Mouse (Mus musculus): ENCODE results near the gene Zfp3.
"Not testable (repeated sequence)": the region's sequence is repeated elsewhere in the genome, so short reads cannot be mapped to it uniquely, and the experiment has no call there.

Zfp3 gene

DNA sequence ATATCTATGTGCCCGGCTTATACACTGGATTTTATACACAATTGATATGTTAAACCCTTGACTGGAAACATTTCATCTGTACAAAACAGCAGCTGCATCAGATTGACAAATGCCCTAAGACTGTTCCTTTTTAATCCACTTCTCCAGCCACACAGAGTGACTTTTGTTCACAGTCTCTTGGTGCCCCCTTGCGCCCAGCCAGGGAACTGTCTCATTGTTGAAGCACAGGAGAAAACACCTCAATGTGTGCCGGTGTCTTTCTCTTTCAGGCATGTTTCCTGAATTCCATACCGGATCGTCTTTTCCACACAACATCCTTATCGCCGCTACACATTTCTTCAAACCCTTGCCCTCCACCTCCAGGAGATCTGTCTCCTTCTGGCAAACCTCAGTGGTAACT, 8.4 kb upstream of the Zfp3 start:
- peak; percentile 23 for DNase-seq (ENCODE audit: extremely low read depth, low read depth)

DNA sequence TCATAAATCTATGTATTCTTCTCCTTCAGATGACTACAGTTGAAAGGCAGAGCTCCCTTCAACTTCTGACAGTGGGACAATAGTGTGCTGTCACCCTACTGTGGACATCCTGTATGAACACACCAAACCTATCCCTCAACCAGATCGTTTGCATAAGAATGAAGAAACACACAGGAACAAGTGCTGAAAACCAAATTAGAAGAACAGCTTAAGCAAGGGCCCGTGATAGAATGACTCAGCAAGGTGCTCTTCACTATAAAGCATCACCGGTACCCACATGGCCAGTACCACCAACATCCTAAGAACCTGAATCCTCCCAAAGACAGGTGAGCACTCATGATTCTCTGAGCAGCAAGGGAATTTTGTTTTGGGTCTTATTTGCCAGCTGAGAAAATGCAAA, 3.6 kb upstream of the Zfp3 start:
- DNase-seq (ENCODE audit: extremely low read depth, low read depth), result not testable (repeated sequence)

DNA sequence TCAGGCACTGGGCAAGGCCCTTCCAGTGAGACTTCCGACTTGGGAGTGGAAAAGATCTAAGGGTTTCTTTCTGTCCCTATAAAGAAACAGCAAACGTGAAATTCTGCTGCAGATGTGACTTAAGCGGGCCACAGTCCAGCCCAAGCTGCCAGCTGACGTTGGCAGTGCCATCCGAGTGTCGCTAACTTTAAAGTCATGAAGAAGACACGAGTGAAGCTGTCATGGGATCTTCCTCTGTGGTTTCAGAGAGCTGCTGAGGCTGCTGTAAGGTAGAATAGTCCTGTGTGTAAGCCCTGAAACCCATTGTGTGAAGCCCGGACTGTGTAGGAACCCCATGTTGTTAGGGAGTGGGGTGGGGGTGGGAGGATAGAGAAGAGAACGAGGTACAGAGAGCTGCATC, 1.4 kb upstream of the Zfp3 start:
- no peak for DNase-seq (ENCODE audit: extremely low read depth, low read depth)

DNA sequence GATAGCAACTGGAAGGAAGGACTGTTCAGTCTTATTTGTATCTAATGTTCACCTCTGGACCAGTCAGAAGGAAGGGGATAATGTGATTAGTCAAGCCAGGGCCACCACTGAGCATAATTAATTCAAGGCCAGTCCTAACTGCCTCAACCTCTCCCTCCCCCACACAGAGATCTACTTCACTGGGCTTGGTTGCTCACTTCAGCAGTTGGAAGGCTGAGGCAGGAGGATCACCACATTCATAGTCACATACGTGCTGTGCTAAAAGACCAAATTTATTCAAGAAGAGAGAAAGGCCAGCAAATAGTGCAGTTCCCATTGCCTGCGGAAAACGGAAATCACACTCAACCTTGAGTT, 450 bp upstream of the Zfp3 start:
- DNase-seq (ENCODE audit: extremely low read depth, low read depth), result no peak

DNA sequence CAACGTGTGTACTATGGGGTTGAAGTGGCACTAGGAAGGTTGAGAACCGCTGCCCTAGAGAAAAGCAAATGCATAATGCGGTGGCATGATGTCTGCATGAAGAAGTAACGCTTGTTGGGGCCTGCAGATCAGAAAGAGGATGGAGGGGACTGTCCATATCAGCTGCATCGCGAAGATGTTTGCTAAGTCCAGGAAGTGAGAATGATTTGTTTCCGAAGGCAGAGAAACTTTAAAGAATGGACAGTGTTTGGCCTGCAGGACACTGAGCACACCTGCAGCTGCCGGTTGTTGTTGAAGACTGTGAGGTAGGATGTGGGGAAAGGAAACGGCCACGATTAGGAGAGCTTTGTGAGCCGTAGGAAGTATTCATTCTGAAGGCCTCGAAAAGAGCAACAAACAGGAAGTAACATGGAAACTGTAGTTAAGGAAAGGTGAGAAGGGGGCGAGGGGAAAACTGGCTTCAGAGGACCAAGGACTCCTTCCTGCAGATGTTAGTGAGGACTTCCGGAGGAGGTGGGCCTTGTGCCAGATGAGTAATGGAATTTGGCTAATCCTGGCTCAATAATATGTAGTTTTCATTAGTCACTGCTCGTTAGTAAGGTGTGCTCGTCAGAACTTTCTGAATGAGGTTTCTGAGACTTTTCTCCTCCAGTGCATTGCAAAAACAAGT, 1.9 kb downstream of the Zfp3 start:
- no peak for DNase-seq (ENCODE audit: extremely low read depth, low read depth)

DNA sequence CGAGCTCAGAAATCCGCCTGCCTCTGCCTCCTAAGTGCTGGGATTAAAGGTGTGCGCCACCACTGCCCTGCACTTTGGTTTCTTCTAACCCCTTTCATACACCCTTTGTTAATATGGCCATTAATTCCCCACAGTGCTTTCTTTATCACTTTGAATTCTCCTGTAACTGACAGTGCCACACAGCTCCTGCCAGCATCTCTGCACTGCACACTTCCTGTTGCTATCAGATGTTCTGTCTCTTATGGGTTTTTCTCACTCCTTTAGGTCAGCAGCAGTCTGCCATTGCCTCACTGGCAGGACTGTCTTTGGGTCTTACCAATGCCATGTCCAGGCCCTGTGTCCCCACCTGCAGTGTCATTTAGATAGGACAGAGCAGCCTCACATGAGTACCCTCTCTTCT, 6.8 kb downstream of the Zfp3 start:
- DNase-seq (ENCODE audit: extremely low read depth, low read depth), result no peak

DNA sequence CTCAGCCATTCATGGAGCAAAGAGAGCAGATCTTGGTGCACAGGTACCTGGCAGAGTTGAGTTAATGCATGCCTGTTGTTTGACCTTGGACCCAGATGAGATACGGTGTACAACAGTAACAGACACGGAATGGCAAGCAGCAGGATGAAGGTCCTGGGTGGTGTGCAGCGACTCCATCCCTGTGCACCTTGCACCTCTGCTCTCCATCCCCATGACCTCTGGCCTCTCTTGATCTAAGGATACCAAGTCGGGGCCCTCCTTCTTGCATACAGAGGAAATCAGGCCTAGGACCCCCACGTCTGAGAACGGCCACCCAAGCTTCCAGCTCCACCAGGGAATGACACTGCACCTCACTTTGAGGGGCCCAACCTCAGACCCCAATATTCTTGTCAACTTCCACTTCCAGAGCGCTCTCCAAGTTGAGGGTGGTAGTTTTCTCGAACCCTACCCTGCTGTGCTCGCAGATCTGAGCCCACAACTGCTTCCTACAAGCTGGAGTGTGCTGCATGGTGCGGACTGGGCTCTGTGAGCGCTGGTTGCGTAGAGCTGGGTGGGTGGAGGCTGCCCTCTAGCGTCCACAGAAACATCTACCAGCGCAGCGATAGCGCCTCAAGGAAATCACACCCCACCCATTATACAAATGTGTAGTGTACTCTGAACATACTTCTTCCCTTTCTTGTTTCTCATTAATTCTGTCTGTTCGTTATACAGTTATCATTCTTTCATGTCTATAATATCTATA, 13.0 kb downstream of the Zfp3 start:
- peak; percentile 60 for DNase-seq (ENCODE audit: extremely low read depth, low read depth)

DNA sequence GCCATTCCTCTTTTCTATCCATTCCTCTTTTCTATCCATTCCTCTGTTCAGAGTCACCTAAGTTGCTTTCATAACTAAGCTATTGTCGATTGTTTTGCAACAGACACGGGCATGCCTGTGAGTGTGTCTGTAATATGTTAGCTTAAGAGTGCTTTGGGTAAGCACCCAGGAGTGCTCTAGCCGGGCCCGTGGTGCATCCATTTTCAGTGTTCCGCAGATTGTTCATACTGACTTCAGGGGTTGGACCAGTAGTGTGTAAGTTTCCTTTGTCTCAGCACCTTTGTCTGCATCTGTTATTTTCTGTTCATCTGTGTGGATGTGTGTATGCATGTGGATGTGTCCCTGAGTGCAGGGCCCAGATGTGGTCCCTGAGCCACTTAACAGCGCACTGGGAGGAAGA, 13.6 kb downstream of the Zfp3 start:
- no peak for DNase-seq (ENCODE audit: extremely low read depth, low read depth)

DNA sequence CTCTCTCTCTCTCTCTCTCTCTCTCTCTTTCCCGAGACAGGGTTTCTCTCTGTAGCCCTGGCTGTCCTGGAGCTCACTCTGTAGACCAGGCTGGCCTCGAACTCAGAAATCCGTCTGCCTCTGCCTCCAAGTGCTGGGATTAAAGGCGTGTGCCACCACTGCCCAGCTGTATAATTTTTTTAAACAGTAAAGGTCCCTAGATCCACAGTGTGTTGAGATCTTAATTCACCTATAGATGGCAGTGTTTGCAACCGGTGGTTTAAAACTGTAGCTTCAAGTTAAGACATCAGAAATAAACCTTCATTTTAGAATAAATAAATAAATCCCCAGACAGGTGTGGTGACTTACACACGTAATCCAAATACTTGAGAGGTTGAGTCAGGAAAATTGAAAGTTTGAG, 14.0 kb downstream of the Zfp3 start:
- peak; percentile 56 for DNase-seq (ENCODE audit: extremely low read depth, low read depth)

DNA sequence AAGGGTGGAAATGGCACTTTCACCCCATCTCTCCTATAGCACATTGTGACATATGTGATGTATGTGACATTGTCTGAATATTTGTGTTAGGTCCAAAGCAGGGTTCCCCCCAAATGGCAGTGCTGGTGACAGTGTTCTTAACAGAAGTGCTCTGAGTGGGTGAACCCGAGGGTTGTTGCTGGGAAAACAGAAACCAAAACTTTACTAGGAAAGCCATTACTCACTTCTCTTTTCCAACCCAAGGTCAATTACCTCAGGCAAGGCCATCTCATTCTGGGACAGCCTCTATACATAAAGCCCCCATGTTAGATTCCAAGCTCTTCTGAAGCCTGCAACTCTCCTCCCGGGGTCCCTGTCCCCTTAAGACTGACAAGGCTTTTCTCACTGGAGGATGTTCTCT, 21.9 kb downstream of the Zfp3 start:
- DNase-seq (ENCODE audit: extremely low read depth, low read depth), result no peak

DNA sequence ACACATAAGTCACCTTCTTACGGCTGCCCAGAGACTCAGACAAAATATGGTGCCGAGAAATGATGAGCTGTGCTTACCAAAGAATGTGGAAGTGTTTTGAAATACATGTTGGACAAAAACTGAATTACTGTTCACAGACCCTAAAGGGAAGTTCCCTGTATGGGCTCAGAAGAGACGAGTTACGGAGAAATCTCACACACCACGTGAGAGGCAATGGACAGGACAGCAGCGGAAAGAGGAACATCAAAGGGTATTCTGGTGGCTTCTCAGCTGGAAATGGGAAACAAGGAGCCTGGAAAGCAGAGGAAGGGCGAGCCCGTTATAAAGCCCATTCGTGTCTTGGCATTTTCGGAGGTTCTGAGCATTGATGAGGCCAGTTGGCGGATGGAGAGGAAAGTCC, 23.0 kb downstream of the Zfp3 start:
- DNase-seq (ENCODE audit: extremely low read depth, low read depth), result no peak

DNA sequence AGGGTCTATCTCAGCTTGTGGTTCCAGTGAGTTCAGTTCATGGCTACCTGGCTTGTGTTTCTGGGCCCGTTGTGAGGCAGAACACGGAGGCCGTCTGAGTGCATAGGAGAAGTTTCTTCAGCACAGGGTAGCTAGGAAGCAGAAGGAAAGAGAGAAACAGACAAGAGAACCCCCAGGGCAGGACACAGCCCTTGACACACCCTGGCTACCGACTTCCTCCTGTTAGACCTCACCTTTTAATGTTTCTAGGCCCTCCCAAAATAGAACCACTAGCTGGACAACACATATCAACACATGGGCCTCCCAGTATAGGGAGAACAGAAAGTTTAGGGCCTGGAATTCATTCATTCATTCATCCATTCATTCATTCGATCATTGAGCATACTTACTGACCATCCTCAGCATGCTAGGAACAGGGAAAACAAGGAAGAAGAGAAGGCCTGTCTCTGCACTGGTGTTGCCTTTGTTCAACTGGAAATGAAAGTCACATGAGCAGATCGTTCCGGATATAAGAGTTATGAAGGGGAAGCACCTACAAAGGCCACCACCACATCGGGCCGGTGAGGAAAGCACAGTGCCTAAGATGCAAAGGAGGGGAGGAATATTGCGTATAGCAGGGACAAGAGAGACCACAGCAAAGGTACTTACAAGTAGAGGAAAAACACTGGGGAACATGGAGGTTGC, 25.1 kb downstream of the Zfp3 start:
- DNase-seq (ENCODE audit: extremely low read depth, low read depth), result no peak

DNA sequence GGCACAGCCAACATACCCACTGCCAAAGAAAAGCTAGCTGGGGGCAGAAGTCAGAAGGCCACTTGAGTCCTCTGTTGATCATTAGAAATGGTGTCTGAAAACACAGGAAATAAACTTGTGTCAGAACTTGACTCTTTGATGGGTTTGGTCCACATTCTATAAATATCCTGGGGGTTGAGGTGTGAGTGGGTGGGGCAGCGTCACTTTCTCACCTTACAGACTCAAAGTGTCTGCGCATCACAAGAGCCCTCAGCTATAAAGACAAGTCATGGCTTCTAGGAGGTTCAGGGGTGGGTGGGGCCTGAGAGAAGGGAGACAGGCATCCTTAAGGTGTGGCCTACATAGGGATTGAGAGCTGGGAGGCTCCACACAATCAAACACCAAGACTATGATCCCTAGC, 26.4 kb downstream of the Zfp3 start:
- DNase-seq (ENCODE audit: extremely low read depth, low read depth), result no peak

DNA sequence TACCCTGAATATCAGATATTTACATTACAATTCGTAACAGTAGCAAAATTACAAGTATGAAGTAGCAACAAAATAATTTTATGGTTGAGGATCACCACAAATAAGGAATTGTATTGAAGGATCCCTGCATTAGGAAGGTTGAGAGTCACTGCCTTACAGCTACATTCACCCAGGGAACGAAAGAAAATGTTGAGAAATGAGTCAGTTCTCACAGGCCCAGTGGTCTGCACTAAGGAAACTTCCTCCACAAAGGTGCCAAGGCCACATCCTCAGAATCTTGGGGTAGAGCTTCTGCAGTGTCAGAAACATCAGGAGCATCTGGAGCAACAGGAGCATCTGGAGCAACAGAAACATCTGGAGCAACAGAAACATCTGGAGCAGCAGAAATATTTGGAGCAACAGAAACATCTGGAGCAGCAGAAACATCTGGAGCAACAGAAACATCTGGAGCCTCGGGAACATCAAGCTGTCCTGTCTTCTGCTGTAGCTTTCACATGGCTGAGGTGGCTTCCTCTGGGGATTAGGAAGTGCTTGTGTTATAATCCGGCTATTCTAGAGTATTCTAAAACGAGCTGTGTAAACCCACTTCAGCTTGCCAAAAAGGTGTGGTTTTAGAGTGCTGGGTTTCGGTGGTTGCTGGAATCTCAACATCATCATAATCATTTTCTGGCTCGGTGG, 27.0 kb downstream of the Zfp3 start:
- no peak for DNase-seq (ENCODE audit: extremely low read depth, low read depth)

DNA sequence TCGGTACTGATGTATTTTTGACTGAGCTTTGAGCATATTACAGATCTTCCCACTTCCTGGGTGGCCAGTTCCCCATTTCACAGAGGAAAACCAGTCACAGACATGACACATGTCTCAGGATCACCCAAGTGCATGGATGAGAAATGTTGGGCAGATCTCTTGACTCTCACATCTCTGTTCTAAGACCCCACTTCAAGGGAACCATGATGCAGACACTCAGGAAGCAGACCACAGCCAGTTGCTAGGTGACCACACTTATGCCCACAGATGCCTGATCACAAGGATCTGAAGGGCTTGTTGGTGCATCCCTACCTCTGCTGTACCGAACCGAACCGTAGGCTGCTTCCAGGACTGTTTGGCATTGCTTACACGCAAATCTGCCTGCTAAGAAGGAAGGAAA, 27.7 kb downstream of the Zfp3 start:
- DNase-seq (ENCODE audit: extremely low read depth, low read depth), result no peak

DNA sequence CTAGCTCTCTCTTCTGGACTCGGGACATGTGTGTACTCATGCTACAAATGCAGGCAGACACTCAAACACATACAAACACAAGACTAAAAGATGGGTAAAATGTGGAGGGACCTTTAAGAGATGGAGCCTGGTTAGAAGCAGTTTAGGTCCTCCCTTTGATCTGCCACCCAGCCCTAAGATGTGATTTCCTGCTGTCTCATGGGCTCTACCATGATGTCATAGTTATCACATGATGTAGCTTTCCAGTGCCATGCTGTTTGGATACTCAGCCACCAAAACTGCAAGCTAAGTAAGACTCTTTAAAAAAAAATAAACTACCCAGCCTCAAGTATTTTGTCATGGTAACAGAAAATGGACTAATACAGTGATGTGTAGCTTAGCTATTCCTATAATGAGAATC, 28.4 kb downstream of the Zfp3 start:
- DNase-seq (ENCODE audit: extremely low read depth, low read depth), result no peak

DNA sequence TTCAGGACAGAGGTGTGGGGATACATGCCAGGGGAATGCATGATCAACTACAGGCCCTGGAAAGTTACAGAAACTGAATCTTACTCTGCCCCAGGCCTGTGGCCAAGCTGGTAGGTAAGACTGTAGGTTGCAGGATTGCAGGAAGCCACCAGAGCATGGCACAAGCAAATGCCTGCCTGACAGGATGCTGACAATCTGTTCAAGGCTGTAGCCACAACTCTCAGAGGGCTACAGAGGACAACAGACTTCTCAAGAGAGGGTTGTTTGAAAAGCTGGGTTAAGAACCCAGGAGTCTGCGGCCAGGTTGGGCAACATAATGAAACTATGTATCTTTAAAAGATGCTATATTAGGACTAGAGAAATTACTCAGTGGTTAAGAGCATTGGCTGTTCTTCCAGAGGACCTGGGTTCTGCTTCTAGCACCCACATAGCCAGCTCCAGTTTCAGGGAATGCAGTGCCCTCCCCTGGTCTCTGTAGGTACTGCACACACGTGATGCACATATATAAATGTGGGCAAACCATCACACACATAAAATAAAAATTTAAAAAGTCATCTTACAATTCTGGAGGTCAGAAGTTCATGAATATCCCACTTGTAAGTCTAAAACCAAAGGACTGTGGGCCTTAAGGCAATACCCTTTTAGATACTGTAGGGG, 38.3 kb downstream of the Zfp3 start:
- no peak for DNase-seq (ENCODE audit: extremely low read depth, low read depth)

DNA sequence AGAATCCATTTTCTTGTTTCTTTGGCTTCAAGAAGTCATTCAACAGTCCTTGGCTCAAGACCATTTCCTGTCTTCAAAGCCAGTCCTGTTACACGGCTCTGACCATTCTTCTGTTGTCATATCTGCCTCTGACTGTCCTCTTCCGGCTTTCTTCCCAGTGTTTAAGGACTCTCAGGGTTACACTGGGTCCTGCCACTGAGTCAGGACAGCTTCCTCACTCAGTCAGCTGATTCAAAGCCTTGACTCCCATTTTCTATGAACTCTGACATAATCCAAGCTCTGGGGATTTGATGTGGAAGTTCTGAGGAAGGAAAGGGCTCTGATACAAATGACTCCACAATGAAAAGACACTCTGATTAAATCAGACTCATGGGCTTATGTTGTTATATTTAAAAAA, 38.9 kb downstream of the Zfp3 start:
- DNase-seq (ENCODE audit: extremely low read depth, low read depth), result no peak

DNA sequence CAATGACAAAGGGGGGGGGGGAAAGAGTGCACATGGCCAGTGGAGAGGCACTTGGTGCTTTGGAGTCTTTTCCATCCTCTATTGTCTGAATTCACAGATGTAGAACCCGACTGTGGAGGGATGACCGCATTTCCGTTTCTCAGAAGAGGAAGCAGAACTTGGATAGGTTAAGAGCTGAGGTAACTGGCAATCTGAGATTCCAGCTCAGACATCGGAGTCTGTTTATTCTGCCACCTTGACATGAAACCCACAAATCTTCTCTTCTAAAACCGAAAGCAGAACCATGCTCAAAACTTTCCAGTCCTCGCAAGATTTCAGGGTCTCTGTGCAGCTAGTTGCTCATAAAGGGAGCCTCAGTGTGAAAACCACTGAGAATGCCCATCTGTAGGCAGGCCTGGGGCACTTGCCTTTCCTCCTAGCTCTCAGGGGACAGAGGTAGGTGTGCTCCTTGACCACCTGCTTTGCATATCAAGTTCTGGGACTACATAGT, 39.7 kb downstream of the Zfp3 start:
- DNase-seq (ENCODE audit: extremely low read depth, low read depth), result peak; percentile 49

DNA sequence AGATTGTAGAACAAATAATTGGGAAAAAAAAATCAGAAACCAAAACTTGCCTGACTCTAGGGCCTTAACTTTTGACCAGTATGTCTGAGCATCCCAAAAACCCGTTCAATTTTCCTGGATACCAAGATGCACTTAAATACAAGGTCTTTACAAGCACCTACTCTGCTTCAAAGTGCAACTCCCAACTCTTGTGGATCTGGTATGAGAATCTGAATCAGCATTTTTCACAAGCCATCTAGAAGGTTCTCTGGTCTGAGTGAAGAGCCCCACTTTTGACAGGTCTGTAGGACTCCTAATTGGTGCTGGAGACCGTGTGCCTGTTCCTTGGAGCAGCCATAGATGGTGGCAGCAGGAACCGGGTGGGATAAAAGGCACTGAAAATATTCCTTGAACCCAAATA, 40.4 kb downstream of the Zfp3 start:
- DNase-seq (ENCODE audit: extremely low read depth, low read depth), result no peak

DNA sequence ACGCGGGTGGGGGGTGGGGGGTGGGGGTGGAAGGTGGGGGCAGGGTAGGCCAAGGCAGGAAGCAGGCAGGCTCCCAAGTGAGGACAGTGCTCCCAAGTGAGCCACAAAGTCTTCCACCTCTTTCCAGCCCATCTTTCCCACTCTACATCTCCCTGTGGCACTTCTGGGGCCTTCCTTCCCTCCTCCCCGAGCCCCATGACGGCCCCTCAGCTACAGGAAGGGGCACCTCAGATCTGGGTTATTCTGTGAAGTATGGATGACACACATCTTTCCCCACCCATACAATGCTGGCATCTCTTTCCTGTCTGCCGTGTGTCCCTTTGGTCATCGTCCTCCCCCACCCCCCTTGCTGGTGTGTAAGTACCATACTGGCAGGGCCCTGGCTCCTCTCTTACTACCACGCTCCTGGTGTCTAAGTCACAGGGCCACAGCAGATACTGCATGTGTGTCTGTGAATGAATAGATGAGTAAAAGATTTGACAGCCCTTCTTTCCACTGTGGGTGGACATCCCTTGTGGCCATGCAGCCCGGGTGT, 41.7 kb downstream of the Zfp3 start:
- DNase-seq (ENCODE audit: extremely low read depth, low read depth), result no peak
